Mouse (Mus musculus) heart, embryonic 13.5 days (tissue): ENCODE results near the gene Ranbp10. TPM values are rescaled to one million over a fixed set of nuclear protein-coding genes. Genes with fewer than 3 reads are reported as not detected.

Experiments
- ATAC-seq: fragments of 200-750 bp; cut with Nextera tagmentation; 2 replicates; pipeline ENCODE4 v1.8.0; 2017; ENCODE audit warnings: moderate TSS enrichment; ENCODE audit not compliant: insufficient number of reproducible peaks, low FRiP score, low TSS enrichment; ENCODE audit errors: extremely low read depth
- H3K27ac ChIP-seq: fragments of 300-500 bp; sonication (generic); replicated peaks from 2 replicates; pipeline ENCODE4 v1.5.1; 2015; ENCODE audit warnings: moderate library complexity, mild to moderate bottlenecking, inconsistent platforms
- H3K27me3 ChIP-seq: fragments of 300-500 bp; sonication (generic); replicated peaks from 2 replicates; pipeline ENCODE4 v1.6.1; 2015; ENCODE audit warnings: mild to moderate bottlenecking, inconsistent platforms
- H3K36me3 ChIP-seq: fragments of 300-500 bp; sonication (generic); 2 replicates; pipeline ENCODE4 v1.6.1; 2015; ENCODE audit warnings: mild to moderate bottlenecking, inconsistent platforms
- H3K4me1 ChIP-seq: fragments of 300-500 bp; sonication (generic); 2 replicates; pipeline ENCODE4 v1.6.1; 2015; ENCODE audit warnings: inconsistent platforms
- H3K4me2 ChIP-seq: fragments of 300-500 bp; sonication (generic); 2 replicates; pipeline ENCODE4 v1.6.1; 2015; ENCODE audit warnings: inconsistent platforms, mild to moderate bottlenecking, moderate library complexity
- H3K4me3 ChIP-seq: fragments of 300-500 bp; sonication (generic); 2 replicates; pipeline ENCODE4 v1.5.1; 2015; ENCODE audit warnings: moderate library complexity, mild to moderate bottlenecking, inconsistent platforms
- H3K9ac ChIP-seq: fragments of 300-500 bp; sonication (generic); 2 replicates; pipeline ENCODE4 v1.6.1; 2015; ENCODE audit warnings: inconsistent platforms, mild to moderate bottlenecking, moderate library complexity
- H3K9me3 ChIP-seq: fragments of 300-500 bp; sonication (generic); 2 replicates; pipeline ENCODE4 v1.6.1; 2016; ENCODE audit warnings: inconsistent platforms
- WGBS: fragments of 180-500 bp; shearing (Covaris S2); methylation state at CpG from one replicate; pipeline ENCODE4 v1.1.7; 2015; ENCODE audit warnings: mixed read lengths; 5-methylcytosine and 5-hydroxymethylcytosine counted together
- polyA plus RNA-seq: library from polyadenylated mRNA; unstranded; fragments of >200 nt; fragmentation: Nextera tagmentation; extraction: Ambion mirVana; gene quantifications from 2 replicates; pipeline ENCODE4 v1.2.1, GENCODE M21; 2015

Gene Ranbp10
- polyA plus RNA-seq, 1 experiment from 2014 or later, result 9.8 TPM

- Histone ChIP-seq H3K27me3 (peaks cover 8% of the 10 kb centered on the region; the same call in 1 of the 2 replicates), H3K9ac (no peak overlapping the region), H3K36me3 (peaks cover 50% of the 10 kb centered on the region), H3K9me3 (no peaks in the 10 kb centered on the region), H3K4me1 (peaks cover 16% of the 10 kb centered on the region), H3K27ac (no peak overlapping the region), H3K4me3 (no peak overlapping the region), H3K4me2 (no peak overlapping the region)
- ATAC-seq, result no peak
- WGBS, result 88% methylated on average over 2 of the region's 2 CpGs
Measured at GRCm38 (mm10) chr8:105788241-105788640, 38.9 kb downstream of the Ranbp10 start.

DNA sequence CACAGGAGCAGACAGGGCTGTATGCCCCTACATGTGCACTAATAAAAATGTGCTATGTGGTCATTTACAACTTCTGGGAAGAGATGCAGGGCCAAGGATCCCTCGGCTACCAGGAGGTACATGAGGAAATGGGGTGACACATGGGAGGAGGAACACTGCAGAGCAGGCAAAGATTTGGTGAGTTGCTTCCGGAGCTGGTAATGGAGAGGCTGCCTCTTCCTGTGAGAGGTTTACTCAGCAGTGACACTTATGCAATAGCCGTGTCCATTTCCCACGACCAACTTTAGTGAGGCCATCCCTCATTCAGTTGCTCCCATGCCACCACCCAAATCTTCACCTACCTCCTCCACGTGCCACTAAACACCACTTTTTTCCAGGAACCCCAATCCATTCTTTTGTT, 46.9 kb downstream of the Ranbp10 start:
- Histone ChIP-seq H3K4me1 (no peaks in the 10 kb centered on the region), H3K4me2 (no peak overlapping the region), H3K36me3 (peaks cover 95% of the 10 kb centered on the region), H3K4me3 (no peak overlapping the region), H3K9me3 (no peaks in the 10 kb centered on the region), H3K27ac (no peak overlapping the region), H3K27me3 (no peaks in the 10 kb centered on the region), H3K9ac (no peak overlapping the region)
- 82% methylated on average over 5 of the region's 5 CpGs for WGBS
- ATAC-seq, result no peak

GRCm38 (mm10) chr8:105777833-105778232, 49.3 kb downstream of the Ranbp10 start:
- no peak overlapping the region for H3K4me3 ChIP-seq
- H3K4me2 ChIP-seq, result no peak overlapping the region
- peaks cover 99% of the 10 kb centered on the region for H3K36me3 ChIP-seq
- 63% methylated on average over 2 of the region's 2 CpGs for WGBS
- H3K27me3 ChIP-seq, result no peaks in the 10 kb centered on the region
- no peak overlapping the region for H3K9ac ChIP-seq
- ATAC-seq, result no peak
- no peak overlapping the region for H3K27ac ChIP-seq
- no peaks in the 10 kb centered on the region for H3K9me3 ChIP-seq
- H3K4me1 ChIP-seq, result no peaks in the 10 kb centered on the region

DNA sequence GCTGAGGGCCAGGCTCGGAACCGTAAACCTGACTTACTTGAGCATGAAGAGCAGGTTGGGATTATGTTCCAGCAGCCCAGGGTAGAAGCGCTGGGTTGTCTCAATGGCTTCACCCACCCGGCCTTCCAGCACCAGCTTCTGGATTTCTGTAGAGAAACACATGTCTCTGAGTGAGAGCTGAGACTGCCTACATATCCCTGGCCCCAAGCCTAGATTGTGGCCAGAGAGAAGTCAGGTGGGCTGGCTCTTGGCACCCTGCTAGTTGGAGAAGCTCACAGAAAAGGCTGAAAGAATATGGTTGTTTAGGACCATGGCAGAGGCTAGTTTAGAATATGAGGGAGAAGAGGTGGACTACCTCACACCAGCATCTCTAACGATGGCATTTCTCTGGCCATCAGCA, 52.7 kb downstream of the Ranbp10 start:
- H3K27me3 ChIP-seq, result no peaks in the 10 kb centered on the region
- no peak overlapping the region for H3K27ac ChIP-seq
- H3K4me1 ChIP-seq, result no peaks in the 10 kb centered on the region
- H3K4me2 ChIP-seq, result no peak overlapping the region
- 97% methylated on average over 5 of the region's 5 CpGs for WGBS
- H3K4me3 ChIP-seq, result no peak overlapping the region
- peaks cover 98% of the 10 kb centered on the region for H3K36me3 ChIP-seq
- no peak overlapping the region for H3K9ac ChIP-seq
- no peaks in the 10 kb centered on the region for H3K9me3 ChIP-seq
- no peak for ATAC-seq

DNA sequence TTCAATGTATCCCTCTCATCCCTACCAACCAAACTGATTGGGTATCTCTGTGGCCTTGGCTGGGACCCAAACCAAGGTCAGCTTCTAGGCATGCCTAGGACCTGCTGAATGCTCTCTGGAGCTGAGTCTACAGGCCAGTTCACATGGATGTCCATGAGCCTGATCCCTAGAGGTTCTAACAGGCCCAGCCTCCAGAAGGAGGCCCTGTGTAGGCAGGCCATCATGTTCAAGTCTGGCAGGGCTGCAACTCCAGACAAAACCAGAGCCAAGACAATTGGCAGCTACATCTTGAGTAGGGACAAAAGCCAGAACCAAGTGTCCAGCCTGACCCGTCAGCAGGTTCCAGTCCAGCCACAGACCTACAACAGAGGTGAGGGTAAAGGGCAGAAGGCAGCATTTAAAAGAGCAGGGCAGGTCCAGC, 53.7 kb downstream of the Ranbp10 start:
- Histone ChIP-seq H3K27ac (no peak overlapping the region), H3K4me1 (no peaks in the 10 kb centered on the region), H3K4me3 (no peak overlapping the region), H3K27me3 (no peaks in the 10 kb centered on the region), H3K36me3 (peaks cover 98% of the 10 kb centered on the region), H3K9me3 (no peaks in the 10 kb centered on the region), H3K9ac (no peak overlapping the region), H3K4me2 (no peak overlapping the region)
- WGBS, result 90% methylated on average over 1 of the region's 1 CpGs
- no peak for ATAC-seq

DNA sequence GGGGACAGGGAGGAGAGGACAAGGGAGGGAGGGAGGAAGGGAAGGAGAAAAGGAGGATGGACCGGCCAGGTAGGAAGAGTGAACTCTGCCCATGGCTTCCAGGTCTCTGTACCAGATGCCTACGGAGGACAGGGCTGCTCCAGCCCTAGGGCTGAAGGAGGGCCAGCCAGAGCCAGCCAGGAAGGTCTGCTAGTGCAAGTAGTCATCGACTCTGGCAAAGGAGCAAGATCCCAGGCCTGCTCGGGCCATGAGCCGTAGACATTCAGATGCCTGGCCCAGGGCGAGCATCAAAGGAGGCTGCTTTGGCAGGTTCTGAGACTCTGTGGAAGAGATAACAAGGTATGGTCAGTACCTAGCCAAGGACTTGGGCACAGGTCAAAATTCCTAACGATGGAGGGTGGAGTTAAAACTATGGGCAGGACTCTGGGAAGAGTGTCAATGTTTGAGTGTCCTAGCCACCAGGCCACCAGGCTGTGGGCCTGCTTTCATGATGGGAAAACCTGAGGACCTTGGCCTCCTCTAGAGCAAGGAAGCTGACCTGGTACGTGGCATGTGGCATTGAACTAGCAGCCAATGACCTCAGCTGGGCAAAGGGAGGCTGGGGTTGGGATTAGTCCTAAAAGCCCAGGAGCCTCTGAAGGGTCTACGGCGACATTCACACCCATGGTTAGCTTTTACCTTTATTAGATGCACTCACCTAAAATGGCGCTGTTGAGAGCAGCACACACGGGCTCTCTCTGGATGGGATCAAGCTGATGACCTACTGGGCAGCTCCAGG, 55.6 kb downstream of the Ranbp10 start:
- WGBS, result 91% methylated on average over 12 of the region's 12 CpGs

GRCm38 (mm10) chr8:105770609-105771008, 56.5 kb downstream of the Ranbp10 start:
- no peak for ATAC-seq
- Histone ChIP-seq H3K4me3 (no peak overlapping the region), H3K9me3 (no peaks in the 10 kb centered on the region), H3K9ac (no peak overlapping the region), H3K4me2 (no peak overlapping the region), H3K27ac (no peak overlapping the region), H3K4me1 (no peaks in the 10 kb centered on the region), H3K36me3 (peaks cover 84% of the 10 kb centered on the region), H3K27me3 (no peaks in the 10 kb centered on the region)
- WGBS, result 85% methylated on average over 1 of the region's 1 CpGs

More for the DNA sequence above, 55.6 kb downstream of the Ranbp10 start:
- no peaks in the 10 kb centered on the region for H3K4me1 ChIP-seq
- no peak for ATAC-seq
- no peak overlapping the region for H3K27ac ChIP-seq
- no peaks in the 10 kb centered on the region for H3K9me3 ChIP-seq
- H3K9ac ChIP-seq, result no peak overlapping the region
- no peaks in the 10 kb centered on the region for H3K27me3 ChIP-seq
- no peak overlapping the region for H3K4me3 ChIP-seq
- H3K4me2 ChIP-seq, result no peak overlapping the region
- H3K36me3 ChIP-seq, result peaks cover 94% of the 10 kb centered on the region

- H3K4me2 ChIP-seq, result no peak overlapping the region
- H3K36me3 ChIP-seq, result peaks cover 65% of the 10 kb centered on the region
- no peak overlapping the region for H3K27ac ChIP-seq
- no peak for ATAC-seq
- WGBS, result 82% methylated on average over 5 of the region's 5 CpGs
- no peak overlapping the region for H3K9ac ChIP-seq
- H3K27me3 ChIP-seq, result no peaks in the 10 kb centered on the region
- no peak overlapping the region for H3K4me3 ChIP-seq
- H3K4me1 ChIP-seq, result no peaks in the 10 kb centered on the region
- H3K9me3 ChIP-seq, result no peaks in the 10 kb centered on the region
Measured at GRCm38 (mm10) chr8:105768485-105769257, 58.5 kb downstream of the Ranbp10 start.

GRCm38 (mm10) chr8:105758277-105759108, 68.7 kb downstream of the Ranbp10 start, which contains the start of gene Gfod2:
TSS of gene Gfod2 (minus strand) at chr8:105758664.
- Histone ChIP-seq H3K36me3 (no peaks in the 10 kb centered on the region), H3K4me2 (peak within 1 kb of the TSS; percentile 77), H3K27me3 (no peaks in the 10 kb centered on the region), H3K27ac (peak within 1 kb of the TSS; percentile 70), H3K4me3 (peak within 1 kb of the TSS; percentile 97), H3K9me3 (no peaks in the 10 kb centered on the region), H3K9ac (peak within 1 kb of the TSS; percentile 92), H3K4me1 (peaks cover 17% of the 10 kb centered on the region)
- 3% methylated on average over 57 of the region's 57 CpGs for WGBS
- ATAC-seq, result peak; percentile 90

DNA sequence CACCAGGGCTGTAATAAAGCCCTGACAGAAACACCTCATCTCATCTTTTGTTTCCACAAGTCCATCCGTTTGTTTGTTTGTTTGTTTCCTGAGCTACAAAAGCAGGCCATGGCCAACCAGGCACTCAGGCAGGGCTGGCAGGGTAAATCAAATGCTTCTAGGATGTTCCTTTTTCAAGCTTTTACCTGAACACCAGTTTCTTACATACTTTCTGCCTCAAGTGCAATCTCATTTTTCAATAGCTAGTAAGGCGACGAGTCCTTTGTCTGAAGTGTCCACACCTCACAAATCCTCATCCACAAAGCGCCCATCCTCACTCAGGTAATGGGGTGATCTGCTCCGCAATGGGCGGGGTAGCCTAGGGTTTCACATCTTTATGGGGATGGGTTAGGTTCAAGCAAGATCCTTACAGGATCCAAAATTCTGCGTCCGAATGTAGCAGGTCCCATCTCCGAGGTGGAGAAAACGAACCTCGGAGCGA, 69.3 kb downstream of the Ranbp10 start:
- Histone ChIP-seq H3K36me3 (no peaks in the 10 kb centered on the region), H3K4me2 (peak overlapping the region; percentile 77), H3K4me3 (peak overlapping the region; percentile 97), H3K27me3 (no peaks in the 10 kb centered on the region), H3K9ac (peak overlapping the region; percentile 92), H3K27ac (peak overlapping the region; percentile 70), H3K9me3 (no peaks in the 10 kb centered on the region), H3K4me1 (peaks cover 17% of the 10 kb centered on the region)
- ATAC-seq, result no peak
- 3% methylated on average over 12 of the region's 12 CpGs for WGBS

- WGBS, result 70% methylated on average over 2 of the region's 2 CpGs
- ATAC-seq, result no peak
Measured at GRCm38 (mm10) chr8:105754688-105755087, 72.5 kb downstream of the Ranbp10 start.

More at GRCm38 (mm10) chr8:105754688-105755087, 72.5 kb downstream of the Ranbp10 start:
- Histone ChIP-seq H3K27ac (no peak overlapping the region), H3K9me3 (no peaks in the 10 kb centered on the region), H3K27me3 (no peaks in the 10 kb centered on the region), H3K4me2 (no peak overlapping the region), H3K36me3 (no peaks in the 10 kb centered on the region), H3K9ac (no peak overlapping the region), H3K4me3 (no peak overlapping the region), H3K4me1 (peaks cover 38% of the 10 kb centered on the region)
